Mouse (Mus musculus): ENCODE measurements around the gene Fgf18. TPM values are rescaled to one million over a fixed set of nuclear protein-coding genes. Genes with fewer than 3 reads are reported as not detected.

Gene Fgf18
- total RNA-seq, 2 experiments from 2014 or later, result 1.9 to 2.6 TPM

DNA sequence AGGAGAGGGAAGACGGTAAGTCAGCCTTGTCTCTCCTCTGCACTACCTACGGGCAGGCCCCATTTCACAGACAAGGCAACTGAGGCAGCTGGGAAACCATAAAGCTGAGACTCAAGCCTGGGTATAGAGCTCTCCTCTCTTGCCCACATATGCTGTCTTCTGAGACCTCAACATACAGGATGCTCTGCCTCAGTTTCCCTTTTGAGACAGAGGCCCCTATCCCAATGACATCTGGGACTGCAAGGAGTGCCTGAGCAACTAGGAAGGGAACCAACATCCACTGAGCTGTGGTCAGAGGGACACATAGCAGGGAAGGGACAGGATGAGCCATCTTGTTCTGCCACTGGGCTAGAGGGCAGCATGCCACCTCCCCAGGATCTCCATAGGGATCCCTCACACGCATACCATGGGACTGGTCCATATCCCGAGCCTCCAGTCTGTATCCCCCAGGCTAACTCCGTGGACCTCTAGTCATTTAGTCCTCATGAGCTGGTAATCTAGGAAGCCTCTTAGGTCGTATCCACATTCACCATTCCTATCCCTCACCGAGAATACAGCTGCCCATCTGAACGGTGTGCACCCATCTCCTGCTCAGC, 12.7 kb downstream of the Fgf18 start:
- no peak for TF ChIP-seq CTCF (IDR thresholded peaks at IDR 0.05)
- intact Hi-C loops (cut with DNase I), result no loop called here
- H3K4me3 ChIP-seq, result no peak overlapping the region
- DNase-seq (ENCODE audit: extremely low spot score in 1 of 2, low spot score in 2 of 2), result no peak
- H3K27ac ChIP-seq, result no peak overlapping the region

DNA sequence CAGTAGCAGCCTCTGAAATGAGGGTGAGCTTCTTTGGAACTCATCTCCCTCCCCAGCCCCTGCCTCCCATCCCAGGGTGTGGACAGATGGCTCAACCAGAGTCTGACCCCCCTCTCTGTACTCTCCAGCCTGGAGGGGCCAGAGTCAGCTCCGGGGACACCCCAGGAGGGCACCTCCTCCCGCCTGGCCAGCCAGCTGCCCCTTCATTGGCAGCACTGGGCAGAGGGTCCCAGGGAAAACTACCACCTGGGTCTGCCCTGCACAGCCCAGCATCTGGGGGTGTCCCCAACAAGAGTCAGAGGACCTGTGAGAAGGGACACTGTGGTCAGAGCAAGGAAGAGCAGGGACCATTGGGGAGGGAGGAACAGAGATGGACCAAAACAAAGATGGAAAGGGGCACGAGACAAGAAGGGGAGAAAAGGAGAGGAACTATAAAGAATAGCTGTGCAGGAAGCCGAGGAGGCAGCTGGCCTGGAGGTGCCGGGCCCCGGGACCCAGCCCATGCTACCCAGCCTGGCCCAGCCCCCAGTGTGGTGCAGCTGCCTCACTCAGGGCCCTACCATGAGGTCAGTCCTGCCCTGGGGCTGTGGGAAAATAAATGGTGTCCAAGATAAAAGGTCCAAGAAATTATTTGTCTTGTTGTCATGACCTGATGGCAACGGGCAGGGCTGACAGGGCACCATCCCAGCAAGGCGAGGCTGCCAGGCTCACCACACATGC, 14.4 kb downstream of the Fgf18 start:
- no peak for DNase-seq (ENCODE audit: extremely low spot score in 1 of 2, low spot score in 2 of 2)
- intact Hi-C loops (cut with DNase I), result no loop called here
- Histone ChIP-seq H3K27ac (no peak overlapping the region), H3K4me3 (no peak overlapping the region)
- no peak for TF ChIP-seq CTCF (IDR thresholded peaks at IDR 0.05)

DNA sequence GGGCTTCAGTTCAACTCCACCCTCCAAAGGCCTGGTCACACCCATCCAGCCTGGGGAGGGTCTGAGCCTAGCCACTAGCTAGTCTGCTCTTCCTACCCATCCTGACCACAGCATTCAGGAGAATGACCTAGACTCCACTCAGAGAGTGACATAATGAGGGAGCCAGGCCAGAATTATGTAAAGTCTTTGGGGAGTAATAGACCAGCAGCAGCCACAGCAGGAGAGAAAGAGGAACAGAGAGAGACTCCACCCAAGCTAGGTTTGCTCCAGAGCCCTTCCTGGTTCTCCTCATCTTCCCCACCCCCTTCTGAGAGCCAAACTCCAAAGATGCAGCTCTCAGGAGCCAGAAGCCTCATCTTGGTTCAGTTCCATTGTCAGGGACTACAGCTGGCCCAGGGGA, 20.1 kb downstream of the Fgf18 start:
- no peak for DNase-seq (ENCODE audit: extremely low spot score in 1 of 2, low spot score in 2 of 2)
- H3K4me3 ChIP-seq, result no peak overlapping the region
- TF ChIP-seq CTCF (IDR thresholded peaks at IDR 0.05), result no peak
- H3K27ac ChIP-seq, result no peak overlapping the region
- intact Hi-C loops (cut with DNase I), result no loop called here

DNA sequence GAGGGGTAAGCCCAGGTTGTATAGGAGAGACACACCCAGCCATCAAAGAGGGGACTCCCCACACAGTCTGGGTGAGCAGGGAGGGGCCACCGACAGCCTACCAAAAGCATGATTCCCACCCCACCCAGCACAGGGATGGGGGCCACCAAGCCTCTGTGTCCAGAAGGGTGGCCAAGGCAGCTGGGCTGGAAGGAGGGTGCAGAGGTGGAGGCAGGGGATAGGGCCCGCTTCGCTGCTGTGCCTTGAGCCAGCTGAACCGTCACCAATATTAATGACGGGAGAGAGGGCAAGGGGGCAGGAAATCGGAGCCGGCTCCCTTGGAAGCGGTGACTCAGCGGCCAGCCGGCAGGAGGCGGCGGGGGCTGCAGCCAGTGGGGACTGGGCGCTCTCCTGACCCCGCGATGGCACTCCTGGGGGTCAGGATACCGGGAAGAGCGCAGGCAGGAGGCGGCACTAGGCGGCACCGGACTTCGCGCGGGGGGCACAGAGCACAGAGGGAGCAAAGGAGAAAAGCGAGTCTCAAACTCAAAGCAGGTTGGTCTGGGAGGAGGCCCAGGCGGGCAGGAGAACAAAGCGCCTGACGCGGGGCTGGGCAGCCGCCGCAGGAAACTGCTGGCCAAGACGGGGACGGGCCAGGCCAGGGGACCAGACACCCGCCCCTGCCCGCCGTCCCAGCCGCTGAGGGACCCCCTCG, 24.5 kb downstream of the Fgf18 start:
- intact Hi-C loops (cut with DNase I), result no loop called here

DNA sequence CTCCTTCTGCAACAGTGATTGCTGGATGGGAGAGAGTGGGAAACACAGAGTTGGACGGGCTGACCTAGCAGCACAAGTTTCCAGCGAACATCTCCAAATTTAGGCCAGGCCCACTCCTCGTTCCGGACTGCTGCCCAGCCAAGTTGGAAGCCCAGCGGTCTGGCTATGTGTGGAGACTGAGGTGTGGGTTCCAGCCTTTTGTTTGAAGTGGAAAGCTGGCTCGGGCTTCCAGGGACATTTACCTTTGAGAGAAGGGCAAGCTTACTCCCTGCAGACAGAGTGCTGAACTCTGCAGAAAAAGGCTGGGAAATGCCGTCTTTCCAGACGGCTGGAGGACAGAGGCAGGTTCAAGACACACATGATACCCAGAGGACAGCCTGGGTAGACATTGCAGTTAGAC, 27.6 kb downstream of the Fgf18 start:
- DNase-seq (ENCODE audit: extremely low spot score in 1 of 2, low spot score in 2 of 2), result no peak
- intact Hi-C loops (cut with DNase I), result no loop called here
- Histone ChIP-seq H3K27ac (no peak overlapping the region), H3K4me3 (no peak overlapping the region)
- TF ChIP-seq CTCF (IDR thresholded peaks at IDR 0.05), result no peak

More for the DNA sequence above, 24.5 kb downstream of the Fgf18 start:
- Histone ChIP-seq H3K27ac (no peak overlapping the region), H3K4me3 (0 out of 2 replicates have a peak overlapping the region, but pooled peaks have one; percentile 5)
- DNase-seq (ENCODE audit: extremely low spot score in 1 of 2, low spot score in 2 of 2), result no peak
- TF ChIP-seq CTCF (IDR thresholded peaks at IDR 0.05), result no peak

GRCm38 (mm10) chr11:33119116-33119515, 28.1 kb downstream of the Fgf18 start:
- no peak overlapping the region for H3K27ac ChIP-seq
- no peak overlapping the region for H3K4me3 ChIP-seq
- DNase-seq (ENCODE audit: extremely low spot score in 1 of 2, low spot score in 2 of 2), result no peak
- intact Hi-C loops (cut with DNase I), result no loop called here
- TF ChIP-seq CTCF (IDR thresholded peaks at IDR 0.05), result no peak

DNA sequence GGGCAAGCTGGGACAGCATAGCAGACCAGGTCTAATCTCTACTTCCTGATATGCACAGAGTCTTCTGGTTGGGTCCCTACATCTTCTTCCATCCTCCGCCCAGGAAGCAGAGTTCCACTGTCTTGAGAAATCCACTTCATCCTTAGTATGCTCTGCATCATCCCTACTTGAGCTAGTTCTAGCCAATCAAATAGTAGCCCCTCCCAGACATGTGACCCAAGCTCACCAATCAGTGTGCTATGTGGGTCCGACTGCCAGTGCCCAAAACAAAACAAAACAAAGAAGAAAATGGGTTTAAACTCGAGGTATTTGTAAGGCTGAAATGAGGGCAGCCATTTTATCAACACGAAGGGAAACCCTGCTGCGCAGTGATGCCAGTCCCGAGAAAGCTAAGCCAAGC, 28.7 kb downstream of the Fgf18 start:
- no peak overlapping the region for H3K4me3 ChIP-seq
- DNase-seq (ENCODE audit: extremely low spot score in 1 of 2, low spot score in 2 of 2), result no peak
- H3K27ac ChIP-seq, result no peak overlapping the region
- intact Hi-C loops (cut with DNase I), result no loop called here
- no peak for TF ChIP-seq CTCF (IDR thresholded peaks at IDR 0.05)

DNA sequence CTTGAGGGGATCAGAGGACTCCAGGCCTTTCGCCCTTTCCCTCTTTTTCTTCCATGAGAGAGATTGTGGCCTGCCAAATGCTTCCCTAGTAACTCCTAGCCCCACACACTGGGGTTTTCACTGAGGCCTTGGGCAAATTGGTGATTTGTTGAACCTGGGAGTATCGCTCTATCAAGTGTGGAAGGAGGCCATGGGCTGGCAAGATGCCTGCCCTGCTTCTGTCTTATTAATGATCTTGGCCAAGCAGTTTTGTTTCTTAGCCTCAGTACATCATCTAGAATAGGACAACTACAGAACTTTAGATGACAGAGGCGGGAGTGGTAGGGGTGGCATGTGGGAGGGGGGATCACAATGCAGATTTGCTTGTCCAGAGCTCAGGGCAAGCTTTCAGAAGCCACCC, 31.4 kb downstream of the Fgf18 start:
- DNase-seq (ENCODE audit: extremely low spot score in 1 of 2, low spot score in 2 of 2), result no peak
- TF ChIP-seq CTCF (IDR thresholded peaks at IDR 0.05), result no peak
- H3K27ac ChIP-seq, result no peak overlapping the region
- H3K4me3 ChIP-seq, result no peak overlapping the region
- intact Hi-C loops (cut with DNase I), result no loop called here

DNA sequence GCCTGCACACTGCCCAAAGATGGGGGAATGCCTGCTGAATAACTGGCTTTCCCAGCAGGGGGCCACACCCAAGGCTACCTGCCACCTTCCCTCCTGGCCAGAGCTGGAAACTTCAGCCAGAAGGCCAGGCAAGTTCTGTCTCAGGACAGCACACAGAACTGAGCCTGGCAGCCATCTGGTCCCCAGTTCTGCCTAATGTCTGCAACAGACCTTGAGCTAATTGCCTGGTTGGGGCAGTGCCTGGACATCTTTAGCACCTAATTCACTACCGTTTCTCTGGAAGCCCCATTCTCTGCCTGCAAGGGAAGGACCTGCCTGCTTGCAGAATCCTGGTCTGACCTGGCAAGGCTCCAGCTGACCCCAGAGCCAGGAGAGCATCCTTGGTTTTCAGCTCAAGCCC, 34.8 kb downstream of the Fgf18 start:
- DNase-seq (ENCODE audit: extremely low spot score in 1 of 2, low spot score in 2 of 2), result no peak
- intact Hi-C loops (cut with DNase I), result no loop called here
- Histone ChIP-seq H3K27ac (no peak overlapping the region), H3K4me3 (no peak overlapping the region)
- no peak for TF ChIP-seq CTCF (IDR thresholded peaks at IDR 0.05)

GRCm38 (mm10) chr11:33110111-33110510, 37.1 kb downstream of the Fgf18 start:
- DNase-seq (ENCODE audit: extremely low spot score in 1 of 2, low spot score in 2 of 2), result no peak
- no peak for TF ChIP-seq CTCF (IDR thresholded peaks at IDR 0.05)
- no peak overlapping the region for H3K27ac ChIP-seq
- intact Hi-C loops (cut with DNase I), result no loop called here
- H3K4me3 ChIP-seq, result no peak overlapping the region

- intact Hi-C loops (cut with DNase I), result no loop called here
- Histone ChIP-seq H3K4me3 (no peak overlapping the region), H3K27ac (no peak overlapping the region)
- DNase-seq (ENCODE audit: extremely low spot score in 1 of 2, low spot score in 2 of 2), result no peak
- TF ChIP-seq CTCF (IDR thresholded peaks at IDR 0.05), result no peak
Measured at GRCm38 (mm10) chr11:33107540-33107939, 39.7 kb downstream of the Fgf18 start.

- Histone ChIP-seq H3K4me3 (no peak overlapping the region), H3K27ac (no peak overlapping the region)
- no peak for DNase-seq (ENCODE audit: extremely low spot score in 1 of 2, low spot score in 2 of 2)
- intact Hi-C loops (cut with DNase I), result no loop called here
- TF ChIP-seq CTCF (IDR thresholded peaks at IDR 0.05), result no peak
Measured at GRCm38 (mm10) chr11:33104911-33105316, 42.3 kb downstream of the Fgf18 start.
